9 mouse cellular contexts compared by ENCODE assay signal in genomic region chr2:152636246-152637005, GRCm38 (mm10). TPM values are rescaled to one million over a fixed set of nuclear protein-coding genes. Genes with fewer than 3 reads are reported as not detected.
DNase-seq lines count a peak whose midpoint lies in the region; ATAC-seq and TF ChIP-seq lines count a peak whose summit lies in the region.
"Had no signal": no experiment of that assay in that cellular context is flagged by ENCODE, and none has a peak within 500 bp of the region (broad histone marks: within the 10 kb centered on the region; RNA-seq: fewer than 3 reads in every experiment).

No protein-coding gene starts in this region.

- H3K9me3 ChIP-seq in lung, embryonic 16.5 days (ENCODE audit: control insufficient read depth, low read length) = no peaks in the 10 kb centered on the region
- no peaks in the 10 kb centered on the region for H3K9me3 ChIP-seq in midbrain, embryonic 14.5 days (ENCODE audit: control insufficient read depth, low read length)

- no peak overlapping the region for H3K4me3 ChIP-seq in kidney, adult 2 months (ENCODE audit: insufficient read depth, low read depth, low read length)
- H3K4me3 ChIP-seq in lung, embryonic 16.5 days (ENCODE audit: low read length) = 0 out of 2 replicates have a peak overlapping the region, but pooled peaks have one; percentile 7
- no peak overlapping the region for H3K4me3 ChIP-seq in midbrain, embryonic 14.5 days (replicated peaks; ENCODE audit: low read depth, low read length)
- H3K4me3 ChIP-seq in left cerebral cortex, adult 2 months = no peak overlapping the region

- ATAC-seq in lung, embryonic 16.5 days (ENCODE audit: low read depth) = peak; percentile 92
- ATAC-seq in midbrain, embryonic 14.5 days (ENCODE audit: low FRiP score, low TSS enrichment) = no peak
- no peak for ATAC-seq in cerebellum, adult (ENCODE audit: insufficient number of reproducible peaks, low FRiP score, low TSS enrichment)

- H3K36me3 ChIP-seq in kidney, adult 2 months (ENCODE audit: control insufficient read depth, insufficient read depth, low read length) = no peaks in the 10 kb centered on the region
- H3K36me3 ChIP-seq in lung, embryonic 16.5 days (ENCODE audit: control insufficient read depth, insufficient read depth, low read length) = no peaks in the 10 kb centered on the region
- H3K36me3 ChIP-seq in midbrain, embryonic 14.5 days (ENCODE audit: control insufficient read depth, insufficient read depth, low read length) = no peaks in the 10 kb centered on the region

- H3K27ac ChIP-seq in kidney, adult 2 months (ENCODE audit: insufficient read depth, low read depth, low read length) = peak overlapping the region; percentile 94
- peak overlapping the region; percentile 94 for H3K27ac ChIP-seq in lung, embryonic 16.5 days (ENCODE audit: low read length)
- H3K27ac ChIP-seq in midbrain, embryonic 14.5 days (replicated peaks; ENCODE audit: low read depth, low read length) = no peak overlapping the region
- H3K27ac ChIP-seq in left cerebral cortex, adult 2 months = no peak overlapping the region

- H3K4me1 ChIP-seq in kidney, adult 2 months (ENCODE audit: control insufficient read depth, insufficient read depth, low read length) = peaks cover 4% of the 10 kb centered on the region; the same call in 1 of the 2 replicates
- peaks cover 24% of the 10 kb centered on the region for H3K4me1 ChIP-seq in lung, embryonic 16.5 days (replicated peaks; ENCODE audit: control insufficient read depth, insufficient read depth, low read length)
- peaks cover 7% of the 10 kb centered on the region; the same call in 1 of the 2 replicates for H3K4me1 ChIP-seq in midbrain, embryonic 14.5 days (ENCODE audit: control insufficient read depth, insufficient read depth, low read length)

- DNase-seq in adrenal gland, adult 8-10 months = peak; percentile 46
- peak; percentile 59 to 75 for DNase-seq in gastrocnemius, postnatal 36 days
- peak; percentile 87 for DNase-seq in kidney, adult 2 months
- no peak for DNase-seq in right cerebral cortex, postnatal 10 days (ENCODE audit: low spot score in 2 of 2)
- DNase-seq in midbrain, embryonic 14.5 days = no peak
- DNase-seq in left cerebral cortex, adult 2 months (ENCODE audit: extremely low spot score in 1 of 2, low spot score in 2 of 2) = no peak

- H3K27me3 ChIP-seq in kidney, adult 2 months (replicated peaks; ENCODE audit: control insufficient read depth, insufficient read depth, low read length) = no peaks in the 10 kb centered on the region
- peaks cover 3% of the 10 kb centered on the region; the same call in 1 of the 2 replicates for H3K27me3 ChIP-seq in lung, embryonic 16.5 days (ENCODE audit: control insufficient read depth, insufficient read depth, low read depth, low read length)
- no peaks in the 10 kb centered on the region for H3K27me3 ChIP-seq in midbrain, embryonic 14.5 days (ENCODE audit: control insufficient read depth, insufficient read depth, low read length)

- TF ChIP-seq CTCF in kidney, adult 2 months (conservative IDR thresholded peaks at IDR 0.05; ENCODE audit: insufficient read depth, insufficient read length, low read depth, low read length) = no peak
- TF ChIP-seq CTCF in left cerebral cortex, adult 2 months (IDR thresholded peaks at IDR 0.05) = no peak

- intact Hi-C loops in gastrocnemius, postnatal 36 days (cut with DNase I) = no loop called here
- intact Hi-C loops in left cerebral cortex, adult 2 months (cut with DNase I) = no loop called here

- WGBS in kidney, adult 2 months = 30% methylated on average over 23 of the region's 23 CpGs
- 43% methylated on average over 23 of the region's 23 CpGs for WGBS in lung, embryonic 16.5 days
- 75% methylated on average over 23 of the region's 23 CpGs for WGBS in midbrain, embryonic 14.5 days

- peak overlapping the region; percentile 39 for H3K4me2 ChIP-seq in lung, embryonic 16.5 days (ENCODE audit: low read depth, low read length)
- no peak overlapping the region for H3K4me2 ChIP-seq in midbrain, embryonic 14.5 days (ENCODE audit: low read length)

- peak overlapping the region; percentile 39 for H3K9ac ChIP-seq in lung, embryonic 16.5 days (ENCODE audit: low read length)
- H3K9ac ChIP-seq in midbrain, embryonic 14.5 days (replicated peaks; ENCODE audit: low read length) = no peak overlapping the region

- no peak for TF ChIP-seq POLR2A in kidney, adult 2 months (IDR thresholded peaks at IDR 0.05; ENCODE audit: low read depth, low read length)

RNA-seq across cellular contexts. Expression of gene Rem1, which starts 9.7 kb away (rescaled TPM):
- total RNA-seq in adrenal gland, adult 8-10 months (2022) = 10 to 100 TPM in 3 of 4 experiments, 1 to 10 TPM in 1; 9.0 to 20.8 (median 14.6) TPM
- total RNA-seq in gastrocnemius, postnatal 36 days (2021) = 1 to 10 TPM; 2.7 to 3.6 TPM
- 10.5 and 13.5 TPM in 2 replicates for polyA plus RNA-seq in kidney, adult 2 months (2012; rRNA removed)
- 8.4 and 8.6 TPM in 2 replicates for polyA plus RNA-seq in lung, embryonic 16.5 days (2015; fragmentation: Nextera tagmentation; extraction: Ambion mirVana)
- polyA plus RNA-seq in midbrain, embryonic 14.5 days (2014; fragmentation: Nextera tagmentation; extraction: Ambion mirVana) = 0.12 and 0.27 TPM in 2 replicates
- under 1 TPM; 0.65 to 0.68 TPM for total RNA-seq in left cerebral cortex, adult 2 months (2021)
- total RNA-seq: hematopoietic stem cell, adult 5-6 weeks had no signal

RNA-seq across cellular contexts. Expression of gene Defb25, which starts 13.6 kb away (rescaled TPM):
- 1 to 10 TPM in 2 of 4 experiments, not detected in 2; 1.9 to 2.2 TPM for total RNA-seq in adrenal gland, adult 8-10 months (2022)
- not detected for total RNA-seq in gastrocnemius, postnatal 36 days (2021)
- 1.0 TPM in 1 of 2 replicates, not detected in the other for polyA plus RNA-seq in kidney, adult 2 months (2012; rRNA removed)
- 1.2 and 3.7 TPM in 2 replicates for polyA plus RNA-seq in lung, embryonic 16.5 days (2015; fragmentation: Nextera tagmentation; extraction: Ambion mirVana)
- not detected in 2 replicates for polyA plus RNA-seq in midbrain, embryonic 14.5 days (2014; fragmentation: Nextera tagmentation; extraction: Ambion mirVana)
- total RNA-seq in left cerebral cortex, adult 2 months (2021) = not detected
- total RNA-seq: hematopoietic stem cell, adult 5-6 weeks had no signal

RNA-seq across cellular contexts. Expression of gene Defb36, which starts 32.3 kb away (rescaled TPM):
- 1 to 10 TPM in 1 of 4 experiments, under 1 TPM in 1, not detected in 2; 0.86 to 1.5 TPM for total RNA-seq in adrenal gland, adult 8-10 months (2022)
- not detected for total RNA-seq in gastrocnemius, postnatal 36 days (2021)
- 0.27 and 0.52 TPM in 2 replicates for polyA plus RNA-seq in kidney, adult 2 months (2012; rRNA removed)
- polyA plus RNA-seq in lung, embryonic 16.5 days (2015; fragmentation: Nextera tagmentation; extraction: Ambion mirVana) = not detected in 2 replicates
- polyA plus RNA-seq in midbrain, embryonic 14.5 days (2014; fragmentation: Nextera tagmentation; extraction: Ambion mirVana) = not detected in 2 replicates
- total RNA-seq in left cerebral cortex, adult 2 months (2021) = not detected
- total RNA-seq: hematopoietic stem cell, adult 5-6 weeks had no signal

RNA-seq across cellular contexts. Expression of gene H13, which starts 32.8 kb away (rescaled TPM):
- 100 to 1,000 TPM; 162 to 222 (median 201) TPM for total RNA-seq in adrenal gland, adult 8-10 months (2022)
- total RNA-seq in gastrocnemius, postnatal 36 days (2021) = 10 to 100 TPM; 30.1 to 35.1 TPM
- polyA plus RNA-seq in kidney, adult 2 months (2012; rRNA removed) = 129 and 161 TPM in 2 replicates
- 96.3 and 98.8 TPM in 2 replicates for polyA plus RNA-seq in lung, embryonic 16.5 days (2015; fragmentation: Nextera tagmentation; extraction: Ambion mirVana)
- 177 and 184 TPM in 2 replicates for polyA plus RNA-seq in midbrain, embryonic 14.5 days (2014; fragmentation: Nextera tagmentation; extraction: Ambion mirVana)
- 10 to 100 TPM; 77.2 to 82.2 TPM for total RNA-seq in left cerebral cortex, adult 2 months (2021)

RNA-seq across cellular contexts. Expression of gene Defb45, which starts 37.2 kb away (rescaled TPM):
- total RNA-seq in adrenal gland, adult 8-10 months (2022) = not detected
- total RNA-seq in gastrocnemius, postnatal 36 days (2021) = not detected
- polyA plus RNA-seq in kidney, adult 2 months (2012; rRNA removed) = not detected in 2 replicates
- not detected in 2 replicates for polyA plus RNA-seq in lung, embryonic 16.5 days (2015; fragmentation: Nextera tagmentation; extraction: Ambion mirVana)
- not detected in 2 replicates for polyA plus RNA-seq in midbrain, embryonic 14.5 days (2014; fragmentation: Nextera tagmentation; extraction: Ambion mirVana)
- not detected for total RNA-seq in left cerebral cortex, adult 2 months (2021)
- total RNA-seq: hematopoietic stem cell, adult 5-6 weeks had no signal

Comparison
In these comparisons a context has a peak if more than half of its experiments do, and no peak if none do; other contexts are left out.
1. DNase-seq: peak in adrenal gland, adult 8-10 months (single experiment), gastrocnemius, postnatal 36 days (2 of 2) and kidney, adult 2 months (single experiment); none in right cerebral cortex, postnatal 10 days (0 of 2), midbrain, embryonic 14.5 days (single experiment) and left cerebral cortex, adult 2 months (0 of 2).
2. H3K27ac ChIP-seq: peak in kidney, adult 2 months (single experiment) and lung, embryonic 16.5 days (single experiment); none in midbrain, embryonic 14.5 days (single experiment) and left cerebral cortex, adult 2 months (single experiment).